Mouse (Mus musculus): ENCODE measurements at regions not wholly inside any gene's neighbourhood (a gene's known extent, or its start where the extent isn't known, plus 50 kb on each side); places are given as distances from the start of the nearest gene placed in this dataset.

- TF ChIP-seq CTCF (IDR thresholded peaks at IDR 0.05; ENCODE audit: extremely low read depth, insufficient read depth, insufficient read length, insufficient replicate concordance) (no peak), POLR2A (IDR thresholded peaks at IDR 0.05; ENCODE audit: low read depth, low read length) (no peak)
These were observed 288.7 kb downstream of the Pik3r1 start for GRCm38 (mm10) chr13:101479297-101479652.

Data from spleen, adult 2 months (tissue).